Mouse (Mus musculus) forebrain, postnatal 0 days (tissue): ENCODE data around the gene Tnrc6a. TPM values are rescaled to one million over a fixed set of nuclear protein-coding genes. Genes with fewer than 3 reads are reported as not detected.
"Not testable (repeated sequence)": the region's sequence is repeated elsewhere in the genome, so short reads cannot be mapped to it uniquely, and the experiment has no call there.

ENCODE experiments used
- ATAC-seq: fragments of 200-750 bp; cut with Nextera tagmentation; 2 replicates; pipeline ENCODE4 v1.8.0; 2017; ENCODE audit warnings: mild to moderate bottlenecking, moderate library complexity
- DNase-seq: peaks from one replicate; pipeline ENCODE4 v3.0.0-alpha.2; 2015
- H3K27ac ChIP-seq: fragments of 300-500 bp; sonication (generic); 2 replicates; pipeline ENCODE4 v1.5.1; 2014; ENCODE audit warnings: low read depth, mild to moderate bottlenecking, antibody characterized with exemption, low read length, moderate library complexity, mixed read lengths
- H3K27me3 ChIP-seq: fragments of 300-500 bp; sonication (generic); 2 replicates; pipeline ENCODE4 v1.6.1; 2014; ENCODE audit warnings: mild to moderate bottlenecking, low read length, mixed read lengths; ENCODE audit not compliant: insufficient read depth
- H3K36me3 ChIP-seq: fragments of 300-500 bp; sonication (generic); 2 replicates; pipeline ENCODE4 v1.6.1; 2014; ENCODE audit warnings: mild to moderate bottlenecking, moderate library complexity; ENCODE audit not compliant: insufficient read depth
- H3K4me1 ChIP-seq: fragments of 300-500 bp; sonication (generic); 2 replicates; pipeline ENCODE4 v1.6.1; 2014; ENCODE audit warnings: antibody characterized with exemption; ENCODE audit not compliant: insufficient read depth
- H3K4me2 ChIP-seq: fragments of 300-500 bp; sonication (generic); 2 replicates; pipeline ENCODE4 v1.6.1; 2014; ENCODE audit warnings: low read depth, mild to moderate bottlenecking, moderate library complexity
- H3K4me3 ChIP-seq: fragments of 300-500 bp; sonication (generic); 2 replicates; pipeline ENCODE4 v1.5.1; 2014; ENCODE audit warnings: low read depth, low read length, mixed read lengths
- H3K9ac ChIP-seq: fragments of 300-500 bp; sonication (generic); 2 replicates; pipeline ENCODE4 v1.6.1; 2014; ENCODE audit warnings: mild to moderate bottlenecking
- H3K9me3 ChIP-seq: fragments of 300-500 bp; sonication (generic); 2 replicates; pipeline ENCODE4 v1.6.1; 2016; ENCODE audit warnings: low read length
- CTCF ChIP-seq: sonication (generic); IDR thresholded peaks from 2 replicates; pipeline ENCODE4 v1.5.1; 2016; ENCODE audit warnings: antibody characterized with exemption, control low read depth, low read depth
- WGBS: fragments of 180-500 bp; shearing (Covaris S2); extraction: QIAGEN DNeasy Blood & Tissue Kit; methylation state at CpG from one replicate; pipeline ENCODE4 v1.1.7; 2014; 5-methylcytosine and 5-hydroxymethylcytosine counted together
- polyA plus RNA-seq: library from polyadenylated mRNA; unstranded; fragments of >200 nt; fragmentation: Nextera tagmentation; extraction: Ambion mirVana; gene quantifications from 2 replicates; pipeline ENCODE4 v1.2.1, GENCODE M21; 2015
- total RNA-seq: library from RNA; depleted of rRNA; stranded (reverse); fragments of >200 nt; gene quantifications from 2 replicates; pipeline ENCODE4 v1.2.3, GENCODE M21; 2014

Gene Tnrc6a
- total and polyA plus RNA-seq, 2 experiments from 2014 or later = 40.7 to 48.0 TPM

DNA sequence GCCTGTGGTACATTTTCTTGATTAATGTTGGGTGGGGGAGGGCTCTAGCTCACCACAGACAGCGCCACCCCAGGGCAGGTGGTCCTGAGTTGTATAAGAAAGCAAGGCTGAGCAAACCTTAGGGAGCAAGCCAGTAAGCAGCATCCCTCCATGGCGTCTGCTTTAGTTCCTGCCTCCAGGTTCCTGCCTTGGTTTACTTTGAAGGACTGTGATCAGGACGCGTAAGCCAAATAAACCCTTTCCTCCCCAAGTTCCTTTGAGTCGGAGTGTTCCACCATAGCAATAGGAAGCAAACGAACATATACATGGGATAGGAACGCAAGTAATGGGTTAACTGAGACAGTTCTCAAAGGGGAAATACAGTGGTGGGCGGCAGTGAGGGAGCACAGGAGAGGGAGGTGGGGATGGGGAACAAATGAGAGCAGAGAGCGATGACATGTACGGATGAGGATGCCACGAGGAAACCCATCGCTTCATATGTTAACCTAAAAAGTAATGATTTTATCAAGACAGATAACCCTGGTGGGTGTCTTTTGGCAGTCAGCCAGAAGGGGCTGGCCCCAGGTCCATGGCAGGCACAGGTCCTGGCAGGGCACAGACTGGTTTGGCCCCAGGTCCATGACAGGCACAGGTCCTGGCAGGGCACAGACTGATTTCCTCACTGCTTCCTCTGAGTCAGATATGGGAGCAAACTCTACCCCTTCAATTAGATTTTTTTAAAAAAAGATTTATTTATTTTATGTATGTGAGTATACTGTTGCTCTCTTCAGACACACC lies 27.2 kb upstream of the Tnrc6a start:
- no peak for TF ChIP-seq CTCF
- DNase-seq (no peak), ATAC-seq (no peak)
- Histone ChIP-seq H3K4me2 (no peak overlapping the region), H3K36me3 (no peaks in the 10 kb centered on the region), H3K27ac (no peak overlapping the region), H3K9me3 (no peaks in the 10 kb centered on the region), H3K9ac (no peak overlapping the region), H3K4me3 (no peak overlapping the region), H3K27me3 (no peaks in the 10 kb centered on the region), H3K4me1 (peaks cover 8% of the 10 kb centered on the region; the same call in 1 of the 2 replicates)
- 88% methylated on average over 12 of the region's 12 CpGs for WGBS

- H3K36me3 ChIP-seq = no peaks in the 10 kb centered on the region
- H3K9me3 ChIP-seq = no peaks in the 10 kb centered on the region
- no peak overlapping the region for H3K4me3 ChIP-seq
- peaks cover 8% of the 10 kb centered on the region; the same call in 1 of the 2 replicates for H3K4me1 ChIP-seq
- H3K9ac ChIP-seq = no peak overlapping the region
- DNase-seq (peak; percentile 81), ATAC-seq (peak; percentile 91)
- 8% methylated on average over 16 of the region's 16 CpGs for WGBS
- H3K27me3 ChIP-seq = no peaks in the 10 kb centered on the region
- H3K4me2 ChIP-seq = no peak overlapping the region
- no peak for TF ChIP-seq CTCF
- H3K27ac ChIP-seq = peak overlapping the region; percentile 71
Measured at GRCm38 (mm10) chr7:123097891-123098750, 25.6 kb upstream of the Tnrc6a start.

DNA sequence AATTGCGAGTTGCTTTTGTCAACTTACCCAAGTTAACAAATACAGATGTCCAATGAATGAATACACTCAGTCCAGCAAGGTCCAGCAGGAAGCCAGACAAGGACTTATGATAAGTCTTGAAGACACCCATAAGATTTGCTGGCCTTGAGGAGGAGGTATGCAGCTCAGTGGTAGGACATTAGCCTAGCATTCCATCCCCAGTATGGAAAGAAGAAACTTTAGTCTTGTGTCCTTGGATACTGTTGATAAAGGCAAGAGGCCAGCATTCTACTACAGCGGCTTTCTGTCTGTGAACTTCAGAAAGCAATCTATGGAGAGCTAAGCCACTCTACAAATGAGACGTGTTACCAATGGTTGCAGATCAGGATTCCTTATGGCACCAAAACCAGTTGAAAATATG lies 22.4 kb upstream of the Tnrc6a start:
- DNase-seq (no peak), ATAC-seq (no peak)
- no peaks in the 10 kb centered on the region for H3K9me3 ChIP-seq
- H3K27me3 ChIP-seq = no peaks in the 10 kb centered on the region
- H3K4me1 ChIP-seq = peaks cover 8% of the 10 kb centered on the region; the same call in 1 of the 2 replicates
- H3K4me3 ChIP-seq = no peak overlapping the region
- no peak overlapping the region for H3K9ac ChIP-seq
- no peak overlapping the region for H3K4me2 ChIP-seq
- 90% methylated on average over 3 of the region's 3 CpGs for WGBS
- no peaks in the 10 kb centered on the region for H3K36me3 ChIP-seq
- no peak for TF ChIP-seq CTCF
- no peak overlapping the region for H3K27ac ChIP-seq

DNA sequence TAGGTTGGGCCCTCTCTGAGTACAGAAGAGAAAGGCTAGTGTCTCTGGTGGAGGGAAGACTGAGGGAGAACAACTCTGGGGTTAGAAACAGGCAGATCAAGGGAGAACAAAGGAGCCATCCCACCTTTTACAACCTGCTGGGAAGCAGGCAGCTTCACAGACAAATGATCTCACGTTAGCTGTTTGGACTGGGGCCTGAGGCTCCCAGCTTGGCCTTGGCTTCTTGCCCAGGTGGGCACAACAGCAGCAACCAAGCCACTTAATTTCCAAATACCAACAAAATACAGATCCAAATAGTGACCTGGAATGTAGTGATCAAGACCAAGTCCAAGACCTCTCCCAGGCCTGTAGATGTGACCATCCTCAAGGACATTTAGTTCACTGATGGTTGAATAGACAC lies 18.3 kb upstream of the Tnrc6a start:
- not testable (repeated sequence) for H3K27me3 ChIP-seq, H3K9ac ChIP-seq, H3K4me2 ChIP-seq, H3K27ac ChIP-seq, ATAC-seq, H3K4me1 ChIP-seq, H3K4me3 ChIP-seq, H3K36me3 ChIP-seq, DNase-seq, H3K9me3 ChIP-seq
- 24% methylated on average over 1 of the region's 1 CpGs for WGBS

GRCm38 (mm10) chr7:123105906-123106305 lies 17.8 kb upstream of the Tnrc6a start:
- no peak for TF ChIP-seq CTCF
- no peak for DNase-seq
- H3K9ac ChIP-seq = no peak overlapping the region
- no peak overlapping the region for H3K4me2 ChIP-seq
- no peak for ATAC-seq
- no peak overlapping the region for H3K27ac ChIP-seq
- H3K9me3 ChIP-seq = no peaks in the 10 kb centered on the region
- H3K27me3 ChIP-seq = no peaks in the 10 kb centered on the region
- no peaks in the 10 kb centered on the region for H3K4me1 ChIP-seq
- no peaks in the 10 kb centered on the region for H3K36me3 ChIP-seq
- 47% methylated on average over 1 of the region's 1 CpGs for WGBS
- H3K4me3 ChIP-seq = no peak overlapping the region

DNA sequence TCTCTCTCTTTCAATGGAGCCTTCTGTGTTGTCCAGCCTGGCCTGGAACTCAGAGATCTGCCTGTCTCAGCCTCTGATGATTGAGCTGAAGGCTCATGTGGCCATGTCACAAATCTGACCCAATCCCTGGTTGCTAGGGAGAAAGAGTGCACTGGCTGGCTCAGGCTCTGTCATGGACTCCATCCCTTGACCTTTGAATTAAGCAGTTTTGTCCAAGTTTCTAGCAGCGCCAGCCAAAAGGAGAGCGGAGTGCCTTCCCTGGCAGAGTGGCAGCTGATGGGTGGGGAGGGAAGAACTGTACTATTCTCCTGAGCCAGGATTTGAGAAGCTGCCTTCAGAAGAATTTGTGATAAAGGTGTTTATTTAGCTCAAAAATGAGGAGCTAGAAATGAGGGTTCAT lies 17.4 kb upstream of the Tnrc6a start:
- DNase-seq (no peak), ATAC-seq (no peak)
- H3K4me3 ChIP-seq = no peak overlapping the region
- H3K4me1 ChIP-seq = no peaks in the 10 kb centered on the region
- no peaks in the 10 kb centered on the region for H3K36me3 ChIP-seq
- H3K4me2 ChIP-seq = no peak overlapping the region
- H3K9me3 ChIP-seq = no peaks in the 10 kb centered on the region
- 86% methylated on average over 2 of the region's 2 CpGs for WGBS
- no peak overlapping the region for H3K27ac ChIP-seq
- H3K27me3 ChIP-seq = no peaks in the 10 kb centered on the region
- no peak for TF ChIP-seq CTCF
- no peak overlapping the region for H3K9ac ChIP-seq
